Mouse (Mus musculus): ENCODE results near the gene Phf3. TPM values are rescaled to one million over a fixed set of nuclear protein-coding genes. Genes with fewer than 3 reads are reported as not detected.
A peak's percentile ranks its signal among the peaks of the same experiment; 100 is the strongest.

Gene Phf3
- polyA plus RNA-seq, 1 experiment from 2014 or later: 12.4 TPM

- H3K36me3 ChIP-seq (replicated peaks; ENCODE audit: insufficient read depth, low read length): no peaks in the 10 kb centered on the region
- 72% methylated on average over 7 of the region's 7 CpGs for WGBS (ENCODE audit: insufficient replicate concordance)
Measured at GRCm38 (mm10) chr1:30793357-30793883, 80.3 kb downstream of the Phf3 start.

GRCm38 (mm10) chr1:30792935-30793334 is 80.8 kb downstream of the Phf3 start:
- WGBS (ENCODE audit: insufficient replicate concordance): 56% methylated on average over 5 of the region's 5 CpGs
- no peaks in the 10 kb centered on the region for H3K9me3 ChIP-seq (ENCODE audit: low read length)
- H3K27me3 ChIP-seq (ENCODE audit: insufficient read depth, low read length): no peaks in the 10 kb centered on the region
- H3K4me2 ChIP-seq (ENCODE audit: low read depth, low read length): no peak overlapping the region
- TF ChIP-seq CTCF (IDR thresholded peaks at IDR 0.05; ENCODE audit: low read depth) (no peak), EP300 (IDR thresholded peaks at IDR 0.05; ENCODE audit: low read depth) (no peak)
- no peak for ATAC-seq
- H3K4me3 ChIP-seq (ENCODE audit: low read depth, low read length): no peak overlapping the region
- no peak overlapping the region for H3K9ac ChIP-seq (replicated peaks)
- H3K4me1 ChIP-seq (ENCODE audit: insufficient read depth): no peaks in the 10 kb centered on the region
- no peak overlapping the region for H3K27ac ChIP-seq (ENCODE audit: low read depth)
- DNase-seq: no peak
- no peaks in the 10 kb centered on the region for H3K36me3 ChIP-seq (replicated peaks; ENCODE audit: insufficient read depth, low read length)

More at GRCm38 (mm10) chr1:30793357-30793883, 80.3 kb downstream of the Phf3 start:
- Histone ChIP-seq H3K4me3 (ENCODE audit: low read depth, low read length) (no peak overlapping the region), H3K4me2 (ENCODE audit: low read depth, low read length) (no peak overlapping the region), H3K9me3 (ENCODE audit: low read length) (no peaks in the 10 kb centered on the region), H3K9ac (replicated peaks) (no peak overlapping the region), H3K27me3 (ENCODE audit: insufficient read depth, low read length) (no peaks in the 10 kb centered on the region), H3K4me1 (ENCODE audit: insufficient read depth) (no peaks in the 10 kb centered on the region), H3K27ac (ENCODE audit: low read depth) (no peak overlapping the region)
- ATAC-seq: no peak
- DNase-seq: no peak
- TF ChIP-seq CTCF (IDR thresholded peaks at IDR 0.05; ENCODE audit: low read depth): no peak

GRCm38 (mm10) chr1:30790220-30790619 is 83.5 kb downstream of the Phf3 start:
- 60% methylated on average over 1 of the region's 1 CpGs for WGBS (ENCODE audit: insufficient replicate concordance)
- no peak for ATAC-seq
- H3K4me3 ChIP-seq (ENCODE audit: low read depth, low read length): no peak overlapping the region

GRCm38 (mm10) chr1:30789689-30790088 is 84.0 kb downstream of the Phf3 start:
- Histone ChIP-seq H3K9ac (replicated peaks) (no peak overlapping the region), H3K27me3 (ENCODE audit: insufficient read depth, low read length) (no peaks in the 10 kb centered on the region), H3K4me1 (ENCODE audit: insufficient read depth) (no peaks in the 10 kb centered on the region), H3K4me3 (ENCODE audit: low read depth, low read length) (no peak overlapping the region), H3K9me3 (ENCODE audit: low read length) (no peaks in the 10 kb centered on the region), H3K36me3 (replicated peaks; ENCODE audit: insufficient read depth, low read length) (no peaks in the 10 kb centered on the region), H3K4me2 (ENCODE audit: low read depth, low read length) (no peak overlapping the region), H3K27ac (ENCODE audit: low read depth) (no peak overlapping the region)
- TF ChIP-seq EP300 (IDR thresholded peaks at IDR 0.05; ENCODE audit: low read depth): no peak
- TF ChIP-seq CTCF (IDR thresholded peaks at IDR 0.05; ENCODE audit: low read depth): no peak
- 71% methylated on average over 1 of the region's 1 CpGs for WGBS (ENCODE audit: insufficient replicate concordance)
- DNase-seq: no peak
- ATAC-seq: no peak

More at GRCm38 (mm10) chr1:30790220-30790619, 83.5 kb downstream of the Phf3 start:
- H3K9me3 ChIP-seq (ENCODE audit: low read length): no peaks in the 10 kb centered on the region
- TF ChIP-seq CTCF (IDR thresholded peaks at IDR 0.05; ENCODE audit: low read depth): no peak
- TF ChIP-seq EP300 (IDR thresholded peaks at IDR 0.05; ENCODE audit: low read depth): no peak
- H3K36me3 ChIP-seq (replicated peaks; ENCODE audit: insufficient read depth, low read length): no peaks in the 10 kb centered on the region
- no peak overlapping the region for H3K9ac ChIP-seq (replicated peaks)
- H3K4me2 ChIP-seq (ENCODE audit: low read depth, low read length): no peak overlapping the region
- H3K4me1 ChIP-seq (ENCODE audit: insufficient read depth): no peaks in the 10 kb centered on the region
- H3K27me3 ChIP-seq (ENCODE audit: insufficient read depth, low read length): no peaks in the 10 kb centered on the region
- DNase-seq: no peak
- H3K27ac ChIP-seq (ENCODE audit: low read depth): no peak overlapping the region

GRCm38 (mm10) chr1:30789001-30789400 is 84.7 kb downstream of the Phf3 start:
- no peaks in the 10 kb centered on the region for H3K4me1 ChIP-seq (ENCODE audit: insufficient read depth)
- H3K4me3 ChIP-seq (ENCODE audit: low read depth, low read length): no peak overlapping the region
- no peak overlapping the region for H3K9ac ChIP-seq (replicated peaks)
- no peak overlapping the region for H3K4me2 ChIP-seq (ENCODE audit: low read depth, low read length)
- TF ChIP-seq CTCF (IDR thresholded peaks at IDR 0.05; ENCODE audit: low read depth) (no peak), EP300 (IDR thresholded peaks at IDR 0.05; ENCODE audit: low read depth) (no peak)
- H3K36me3 ChIP-seq (replicated peaks; ENCODE audit: insufficient read depth, low read length): no peaks in the 10 kb centered on the region
- no peak for ATAC-seq
- WGBS (ENCODE audit: insufficient replicate concordance): 54% methylated on average over 2 of the region's 2 CpGs
- DNase-seq: no peak
- no peak overlapping the region for H3K27ac ChIP-seq (ENCODE audit: low read depth)
- no peaks in the 10 kb centered on the region for H3K27me3 ChIP-seq (ENCODE audit: insufficient read depth, low read length)
- no peaks in the 10 kb centered on the region for H3K9me3 ChIP-seq (ENCODE audit: low read length)

GRCm38 (mm10) chr1:30786583-30786982 is 87.1 kb downstream of the Phf3 start:
- no peak overlapping the region for H3K9ac ChIP-seq (replicated peaks)
- WGBS (ENCODE audit: insufficient replicate concordance): 77% methylated on average over 9 of the region's 9 CpGs
- H3K27ac ChIP-seq (ENCODE audit: low read depth): no peak overlapping the region
- DNase-seq (no peak), ATAC-seq (no peak)
- H3K4me3 ChIP-seq (ENCODE audit: low read depth, low read length): no peak overlapping the region
- no peaks in the 10 kb centered on the region for H3K9me3 ChIP-seq (ENCODE audit: low read length)
- H3K27me3 ChIP-seq (ENCODE audit: insufficient read depth, low read length): no peaks in the 10 kb centered on the region
- H3K4me1 ChIP-seq (ENCODE audit: insufficient read depth): no peaks in the 10 kb centered on the region
- no peaks in the 10 kb centered on the region for H3K36me3 ChIP-seq (replicated peaks; ENCODE audit: insufficient read depth, low read length)
- no peak overlapping the region for H3K4me2 ChIP-seq (ENCODE audit: low read depth, low read length)
- no peak for TF ChIP-seq EP300 (IDR thresholded peaks at IDR 0.05; ENCODE audit: low read depth)
- TF ChIP-seq CTCF (IDR thresholded peaks at IDR 0.05; ENCODE audit: low read depth): no peak

- H3K9me3 ChIP-seq (ENCODE audit: low read length): no peaks in the 10 kb centered on the region
- no peaks in the 10 kb centered on the region for H3K4me1 ChIP-seq (ENCODE audit: insufficient read depth)
- no peak for TF ChIP-seq CTCF (IDR thresholded peaks at IDR 0.05; ENCODE audit: low read depth)
- TF ChIP-seq EP300 (IDR thresholded peaks at IDR 0.05; ENCODE audit: low read depth): no peak
- H3K9ac ChIP-seq (replicated peaks): no peak overlapping the region
- no peak overlapping the region for H3K4me2 ChIP-seq (ENCODE audit: low read depth, low read length)
- peak; percentile 38; the same call in 1 of the 2 replicates for ATAC-seq
- WGBS (ENCODE audit: insufficient replicate concordance): 63% methylated on average over 6 of the region's 6 CpGs
- no peak overlapping the region for H3K27ac ChIP-seq (ENCODE audit: low read depth)
- no peaks in the 10 kb centered on the region for H3K36me3 ChIP-seq (replicated peaks; ENCODE audit: insufficient read depth, low read length)
- no peak for DNase-seq
- H3K27me3 ChIP-seq (ENCODE audit: insufficient read depth, low read length): no peaks in the 10 kb centered on the region
- H3K4me3 ChIP-seq (ENCODE audit: low read depth, low read length): no peak overlapping the region
Measured at GRCm38 (mm10) chr1:30783741-30784140, 90.0 kb downstream of the Phf3 start.

All from liver, postnatal 0 days (tissue).